Mouse (Mus musculus) cerebellum, adult 11-12 months (tissue): ENCODE results near the gene Rrn3.
"Not testable (repeated sequence)": the region's sequence is repeated elsewhere in the genome, so short reads cannot be mapped to it uniquely, and the experiment has no call there.

Experiments used
- DNase-seq: peaks from one replicate; pipeline ENCODE4 v3.0.0; 2022

Rrn3 gene

GRCm38 (mm10) chr16:13793441-13793840 is 12.9 kb downstream of the Rrn3 start:
- DNase-seq, result not testable (repeated sequence)

DNA sequence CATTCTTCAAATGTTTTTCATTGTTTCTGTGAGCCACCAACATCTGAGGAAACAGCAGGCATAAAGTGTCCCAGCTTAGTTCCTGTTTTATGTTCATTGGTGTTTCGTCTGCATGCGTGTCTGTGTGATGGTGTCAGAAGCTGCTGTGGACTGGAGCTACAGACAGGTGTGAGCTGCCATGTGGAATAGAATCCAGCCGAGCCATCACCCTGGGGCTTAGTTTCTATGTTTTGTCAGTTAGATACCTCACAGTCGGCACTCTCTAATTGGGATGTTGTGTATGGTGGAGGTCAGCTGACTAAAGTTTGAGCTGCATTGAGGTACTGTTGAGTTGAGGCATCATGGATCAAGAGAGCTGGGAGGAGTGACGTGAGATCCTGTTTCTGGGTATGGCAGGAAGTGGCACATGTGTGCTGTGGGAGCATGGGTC is 16.3 kb downstream of the Rrn3 start:
- no peak for DNase-seq

DNA sequence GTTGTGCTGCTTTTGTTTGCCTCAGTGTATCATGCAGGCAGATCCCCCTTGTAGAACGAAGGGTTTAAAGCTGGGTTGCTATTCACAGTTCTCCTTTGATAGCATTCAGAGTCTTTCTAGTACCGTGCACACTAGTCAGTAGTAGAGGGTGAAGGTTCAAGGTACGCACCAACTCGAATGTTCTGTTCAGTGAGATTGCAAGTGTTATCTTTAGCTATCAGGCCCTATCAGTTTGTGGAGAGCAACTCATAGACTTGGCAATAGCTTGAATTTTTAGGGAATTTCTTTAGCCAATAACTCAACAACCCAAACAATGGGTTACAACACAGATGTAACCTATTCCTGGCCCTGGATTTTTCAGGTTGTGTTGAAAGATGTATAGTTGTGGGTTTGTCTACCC is 20.7 kb downstream of the Rrn3 start:
- no peak for DNase-seq

DNA sequence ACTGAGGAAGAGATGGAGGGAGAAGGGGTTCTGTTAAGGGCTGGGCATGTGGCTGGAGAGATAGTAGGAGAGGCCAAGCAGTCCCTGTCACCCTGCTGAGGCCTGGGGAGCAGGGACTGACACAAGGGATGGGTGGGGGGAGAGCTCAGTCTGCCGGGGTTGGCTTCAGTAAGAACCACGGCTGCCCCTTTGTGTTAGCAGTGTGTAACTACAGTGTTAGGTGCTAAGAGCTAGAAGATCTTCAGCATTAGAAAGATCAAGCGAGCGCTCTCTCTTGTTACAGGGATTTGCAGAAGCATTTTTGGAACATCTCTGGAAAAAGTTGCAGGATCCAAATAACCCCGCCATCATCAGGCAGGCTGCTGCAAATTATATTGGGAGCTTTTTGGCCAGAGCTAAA is 24.2 kb downstream of the Rrn3 start:
- DNase-seq, result no peak

DNA sequence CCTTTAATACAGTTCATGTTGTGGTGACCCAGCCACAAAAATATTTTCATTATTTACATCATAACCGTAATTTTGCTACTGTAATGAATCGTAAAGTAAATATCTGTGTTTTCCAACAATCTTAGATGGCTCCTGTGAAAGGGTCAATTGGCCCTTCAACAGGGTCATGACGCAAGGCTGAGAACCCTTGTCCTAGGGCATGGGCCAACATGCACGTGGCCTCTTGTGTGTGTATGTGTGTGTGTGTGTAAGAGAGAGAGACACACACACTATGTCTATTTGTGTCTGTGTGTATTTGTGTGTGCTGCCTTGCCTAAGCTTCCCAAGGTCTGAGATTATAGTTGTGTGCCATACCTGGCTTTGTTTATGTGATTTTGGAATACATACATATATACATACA is 27.1 kb downstream of the Rrn3 start:
- no peak for DNase-seq

- no peak for DNase-seq
Observed at GRCm38 (mm10) chr16:13808410-13808809, 27.9 kb downstream of the Rrn3 start.

DNA sequence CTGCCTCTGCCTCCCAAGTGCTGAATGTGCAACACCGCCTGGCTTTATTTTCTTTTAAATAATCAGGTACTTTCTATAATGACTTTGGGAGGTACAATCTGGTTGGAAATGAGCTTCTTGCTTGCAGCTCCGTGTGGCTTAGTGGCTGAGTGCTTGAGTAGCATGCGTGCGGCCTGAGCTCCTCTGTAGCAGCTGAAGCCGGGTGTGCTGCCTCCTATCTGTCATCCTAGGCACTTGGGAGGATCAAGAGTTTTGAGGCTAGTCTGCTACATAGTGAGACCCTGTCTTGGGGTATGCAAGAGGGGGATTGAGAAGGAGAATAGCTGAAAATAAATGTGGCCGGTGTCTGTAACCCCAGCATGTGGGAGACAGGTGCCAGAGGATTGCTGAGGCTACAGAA is 31.6 kb downstream of the Rrn3 start:
- DNase-seq, result no peak

DNA sequence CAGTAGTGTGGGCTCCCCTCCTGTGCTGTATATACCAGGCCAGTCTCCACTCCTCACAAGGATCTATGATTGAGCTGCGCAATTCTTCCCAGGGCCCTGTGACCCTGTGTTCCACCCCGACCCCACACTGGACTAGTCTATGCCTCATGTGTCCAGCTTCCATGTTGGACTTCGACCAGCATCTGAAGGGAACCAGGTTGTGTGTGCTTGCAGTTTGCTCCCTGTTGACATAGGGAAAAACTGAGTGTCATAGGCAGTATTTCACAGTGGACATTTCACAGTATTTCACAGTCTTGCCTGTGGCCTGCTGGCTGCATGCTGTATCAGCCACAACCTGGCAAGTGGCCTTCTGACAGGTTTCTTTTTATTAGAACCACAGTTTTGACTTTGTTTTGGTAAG is 32.7 kb downstream of the Rrn3 start:
- no peak for DNase-seq

GRCm38 (mm10) chr16:13818560-13819393 is 38.3 kb downstream of the Rrn3 start, which contains the start of gene Ntan1:
Gene Ntan1, plus strand, starts transcription at chr16:13818845.
- peak; percentile 97 for DNase-seq

DNA sequence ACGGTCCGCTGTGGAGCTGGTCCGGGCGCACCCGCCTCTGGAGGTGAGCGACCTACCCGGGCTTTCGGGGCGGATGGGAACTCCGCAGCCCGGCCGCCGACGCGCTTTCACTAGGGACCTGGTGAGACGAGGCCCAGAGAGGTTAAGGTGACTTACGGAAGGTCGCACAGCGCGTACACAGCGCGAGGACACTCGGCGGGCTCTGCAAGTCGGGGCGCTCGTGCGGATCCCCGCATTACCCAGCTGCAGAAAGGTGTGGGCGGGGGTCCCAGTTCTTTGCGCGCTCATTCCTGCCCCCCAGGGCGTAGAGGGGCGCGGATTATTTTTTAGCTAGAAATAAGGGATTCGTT is 38.9 kb downstream of the Rrn3 start:
- no peak for DNase-seq

GRCm38 (mm10) chr16:13819806-13820500 is 39.4 kb downstream of the Rrn3 start:
- peak; percentile 36 for DNase-seq

DNA sequence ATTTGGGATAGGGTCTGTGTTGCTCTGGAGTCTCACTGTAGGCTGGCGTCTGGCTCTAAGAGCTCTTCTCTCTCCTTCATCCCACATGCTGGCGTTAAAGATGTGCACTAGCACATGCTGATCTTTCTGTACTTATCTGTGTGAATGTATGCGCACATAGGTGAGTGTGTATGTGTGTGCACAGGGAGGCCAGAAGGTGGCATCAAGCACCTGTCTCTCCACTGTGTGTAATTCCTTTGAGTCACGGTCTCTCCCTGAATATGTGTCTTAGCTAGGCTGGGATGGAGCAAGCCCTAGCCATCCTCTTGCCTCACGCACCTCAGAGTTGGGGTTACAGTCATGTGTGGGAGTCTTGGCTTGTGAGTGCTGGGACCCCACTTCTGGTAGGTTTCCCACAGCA is 40.3 kb downstream of the Rrn3 start:
- DNase-seq, result no peak

- no peak for DNase-seq
Observed at GRCm38 (mm10) chr16:13825781-13826490, 45.4 kb downstream of the Rrn3 start.

GRCm38 (mm10) chr16:13826511-13826910 is 46.0 kb downstream of the Rrn3 start:
- no peak for DNase-seq

GRCm38 (mm10) chr16:13830444-13830843 is 49.9 kb downstream of the Rrn3 start:
- no peak for DNase-seq

GRCm38 (mm10) chr16:13831606-13832005 is 51.1 kb downstream of the Rrn3 start:
- no peak for DNase-seq

DNA sequence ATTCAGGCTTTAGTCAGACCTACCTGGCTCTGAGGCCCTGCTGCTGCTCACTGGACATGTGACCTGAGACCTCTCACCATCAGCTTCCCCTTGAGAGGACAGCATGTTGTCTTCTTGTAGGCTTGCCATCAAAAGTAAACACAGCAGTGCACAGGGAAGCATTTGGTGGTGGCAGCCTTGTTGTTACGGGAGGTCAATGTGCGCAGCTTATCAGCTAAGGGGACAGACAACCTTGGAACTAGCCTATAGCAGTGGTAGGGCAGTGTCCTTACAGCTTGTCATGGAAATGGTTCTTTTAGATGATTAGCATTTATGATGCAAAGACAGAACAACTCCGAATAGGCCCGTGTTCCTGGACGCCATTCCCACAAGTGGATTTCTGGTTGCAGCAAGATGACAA is 53.9 kb downstream of the Rrn3 start:
- no peak for DNase-seq

DNA sequence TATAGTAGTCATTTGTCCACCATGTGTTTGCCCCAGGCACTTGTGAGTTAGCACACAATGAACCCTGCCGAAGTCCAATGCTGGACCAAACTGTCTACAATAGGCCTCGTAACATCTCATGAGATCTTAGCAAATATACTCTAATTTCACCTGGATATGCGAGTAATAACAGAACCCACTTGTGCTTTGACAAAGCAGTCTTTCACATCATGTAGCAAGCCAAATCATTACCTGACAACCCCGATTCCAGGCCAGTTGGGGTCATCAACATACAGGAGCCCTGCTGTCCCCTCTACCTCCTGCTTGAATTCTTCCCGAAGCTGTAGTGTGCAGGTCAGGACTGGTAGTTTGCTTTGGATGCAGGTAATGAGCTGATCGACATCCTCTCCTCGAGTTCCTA is 59.5 kb downstream of the Rrn3 start:
- no peak for DNase-seq

DNA sequence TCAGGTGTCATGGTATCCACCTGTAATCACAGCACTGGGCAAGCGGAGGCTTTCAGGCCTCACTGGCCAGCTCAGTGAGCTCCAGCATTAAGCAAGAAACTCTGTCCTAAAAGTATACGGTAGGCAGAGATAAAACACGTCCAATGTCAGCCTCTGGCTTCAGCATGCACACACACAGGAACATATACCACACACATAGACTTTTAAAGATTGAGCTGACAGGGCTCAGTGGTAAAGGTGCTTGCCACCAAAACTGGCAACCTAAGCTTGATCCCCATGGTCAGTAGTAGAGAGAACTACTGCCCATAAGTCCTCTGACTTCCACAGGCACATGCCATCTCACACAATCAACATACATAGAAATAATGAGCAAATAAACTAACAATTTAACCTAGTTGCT is 60.4 kb downstream of the Rrn3 start:
- DNase-seq, result no peak

DNA sequence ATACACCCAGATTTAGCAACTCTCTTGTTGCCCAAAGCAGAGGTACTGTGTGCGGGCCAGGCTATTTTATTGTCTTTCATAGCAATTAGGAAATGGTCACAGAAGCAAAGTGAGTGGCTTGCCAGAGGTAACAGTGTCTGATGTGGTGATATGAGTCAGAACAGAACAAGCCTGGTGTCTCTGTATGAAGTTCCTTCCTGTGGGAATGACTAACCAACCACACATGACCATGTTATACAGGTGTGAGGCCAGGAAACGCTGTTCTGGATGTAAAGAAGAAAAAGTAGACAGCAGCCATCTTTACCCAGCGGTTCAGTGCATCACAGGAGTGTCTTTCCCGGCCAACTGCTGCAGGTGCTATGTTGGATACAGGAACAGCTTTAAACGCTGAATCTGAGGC is 64.5 kb downstream of the Rrn3 start:
- no peak for DNase-seq

- DNase-seq, result no peak
Observed at GRCm38 (mm10) chr16:13846675-13847074, 66.2 kb downstream of the Rrn3 start.

- DNase-seq, result no peak
Observed at GRCm38 (mm10) chr16:13848310-13848709, 67.8 kb downstream of the Rrn3 start.

- no peak for DNase-seq
Observed at GRCm38 (mm10) chr16:13851446-13851845, 70.9 kb downstream of the Rrn3 start.

- no peak for DNase-seq
Observed at GRCm38 (mm10) chr16:13853886-13854285, 73.4 kb downstream of the Rrn3 start.
